Mouse (Mus musculus) splenic B cell, adult 2 months (primary cell): ENCODE measurements at regions not wholly inside any gene's neighbourhood (a gene's known extent, or its start where the extent isn't known, plus 50 kb on each side); places are given as distances from the start of the nearest gene placed in this dataset.

Source experiments
- DNase-seq: peaks from one replicate; pipeline ENCODE4 v3.0.0-alpha.2; 2011; ENCODE audit warnings: low read depth, low spot score
- H3K27me3 ChIP-seq: 2 replicates; pipeline ENCODE4 v1.6.1; 2012; ENCODE audit warnings: mild to moderate bottlenecking, low read length, moderate library complexity, mixed read lengths; ENCODE audit not compliant: control insufficient read depth, poor library complexity, insufficient read depth, severe bottlenecking
- H3K36me3 ChIP-seq: 2 replicates; pipeline ENCODE4 v1.6.1; 2012; ENCODE audit warnings: mild to moderate bottlenecking, low read length, moderate library complexity, mixed read lengths; ENCODE audit not compliant: control insufficient read depth, poor library complexity, insufficient read depth, severe bottlenecking

DNA sequence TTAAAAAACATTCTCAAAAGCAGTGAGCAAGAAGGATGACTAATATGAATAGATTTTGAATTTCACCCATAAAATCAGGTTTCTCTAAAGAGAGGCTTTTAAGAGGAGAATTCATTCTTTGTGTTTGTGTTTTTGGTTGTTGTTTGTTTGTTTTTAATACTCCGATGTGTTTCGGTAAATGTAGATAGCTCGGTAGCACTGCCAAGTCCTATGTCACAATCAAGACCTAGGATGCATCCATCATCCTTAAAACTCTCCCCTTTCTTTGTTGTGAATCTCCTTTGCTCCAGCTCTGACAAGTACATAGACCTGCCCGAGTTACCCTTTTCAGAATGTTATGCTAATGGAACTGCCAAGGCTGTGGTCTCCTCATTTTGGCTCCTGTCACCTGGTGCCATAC is 1126.2 kb upstream of the A1bg start:
- Histone ChIP-seq H3K27me3 (no peaks in the 10 kb centered on the region), H3K36me3 (0 out of 2 replicates have a peak, but pooled peaks cover 3% of the 10 kb centered on the region)
- no peak for DNase-seq

- Histone ChIP-seq H3K27me3 (no peaks in the 10 kb centered on the region), H3K36me3 (0 out of 2 replicates have a peak, but pooled peaks cover 3% of the 10 kb centered on the region)
- peak; percentile 13 for DNase-seq
Measured at GRCm38 (mm10) chr15:62046276-62046675, 1123.5 kb upstream of the A1bg start.

GRCm38 (mm10) chr15:62044654-62045335 is 1122.0 kb upstream of the A1bg start:
- Histone ChIP-seq H3K27me3 (no peaks in the 10 kb centered on the region), H3K36me3 (no peaks in the 10 kb centered on the region)
- no peak for DNase-seq

GRCm38 (mm10) chr15:62043617-62044392 is 1121.0 kb upstream of the A1bg start:
- peak; percentile 8 for DNase-seq

GRCm38 (mm10) chr15:62042924-62043504 is 1120.2 kb upstream of the A1bg start:
- Histone ChIP-seq H3K27me3 (no peaks in the 10 kb centered on the region), H3K36me3 (no peaks in the 10 kb centered on the region)
- DNase-seq, result no peak

More at GRCm38 (mm10) chr15:62043617-62044392, 1121.0 kb upstream of the A1bg start:
- Histone ChIP-seq H3K27me3 (no peaks in the 10 kb centered on the region), H3K36me3 (no peaks in the 10 kb centered on the region)
